Comparison of ENCODE assay signal across 25 mouse cellular contexts in the genomic region with DNA sequence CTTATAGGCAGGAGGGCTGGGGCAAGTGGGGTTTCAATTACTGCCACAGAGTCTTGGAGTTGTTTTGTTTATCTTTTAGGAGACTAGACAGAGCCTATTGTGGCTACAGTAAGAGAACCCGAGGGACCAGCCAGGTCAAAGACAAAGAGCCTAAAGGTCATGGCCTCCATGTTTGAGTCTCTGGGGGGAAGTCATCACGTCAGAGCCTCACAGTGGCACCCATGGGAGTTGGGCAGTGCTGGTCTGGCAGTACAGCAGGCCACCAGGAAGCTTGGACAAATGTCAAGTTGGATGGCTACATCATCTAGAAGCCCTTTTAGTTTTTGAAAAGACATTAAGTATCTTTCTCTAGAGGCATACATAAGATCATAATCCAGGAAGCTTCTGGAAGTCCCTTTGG.
"Had no signal": no experiment of that assay in that cellular context is flagged by ENCODE, and none has a peak within 500 bp of the region (broad histone marks: within the 10 kb centered on the region; RNA-seq: fewer than 3 reads in every experiment).

No protein-coding gene starts in this region.

- H3K27ac ChIP-seq: gastrocnemius, adult 2 months; heart, adult 2 months; heart, embryonic 13.5 days; heart, embryonic 15.5 days; hindbrain, embryonic 10.5 days; hindbrain, embryonic 12.5 days; hindbrain, embryonic 14.5 days; intestine, embryonic 15.5 days; kidney, embryonic 15.5 days; kidney, postnatal 0 days; layer of hippocampus, adult 2 months; left cerebral cortex, adult 2 months; limb, embryonic 10.5 days; limb, embryonic 12.5 days; liver, embryonic 13.5 days; liver, embryonic 15.5 days had no signal

- H3K4me1 ChIP-seq: hindbrain, embryonic 12.5 days; intestine, embryonic 15.5 days; kidney, embryonic 15.5 days; liver, embryonic 13.5 days; liver, embryonic 15.5 days had no signal

- H3K4me3 ChIP-seq: gastrocnemius, adult 2 months; heart, adult 2 months; heart, embryonic 13.5 days; heart, embryonic 15.5 days; hindbrain, embryonic 10.5 days; hindbrain, embryonic 12.5 days; intestine, embryonic 15.5 days; kidney, embryonic 15.5 days; layer of hippocampus, adult 2 months; left cerebral cortex, adult 2 months; limb, embryonic 10.5 days; limb, embryonic 12.5 days; liver, embryonic 13.5 days; liver, embryonic 15.5 days had no signal

- DNase-seq: gastrocnemius, adult 2 months; gastrocnemius, postnatal 10 days; gastrocnemius, postnatal 25 days; heart, adult 2 months; heart, postnatal 4 days; kidney, adult 18-20 months; kidney, adult 9 months; kidney, postnatal 14 days; kidney, postnatal 4 days; liver; liver, embryonic 13.5 days; liver, postnatal 0 days had no signal
